Mouse (Mus musculus) MEL (cell line): ENCODE data around the gene Rcl1.

ENCODE experiments used
- CTCF ChIP-seq, 3 experiments: IDR thresholded peaks in 2 of 3; conservative IDR thresholded peaks in 1 of 3; 2 replicates each; pipeline ENCODE4 v1.5.1; 2011 to 2012; ENCODE audit warnings: low read length in 3 of 3, low read depth in 2 of 3, mild to moderate bottlenecking in 2 of 3, improper control_type of control experiment in 1 of 3, inconsistent platforms in 1 of 3, mixed read lengths in 1 of 3, moderate library complexity in 1 of 3; ENCODE audit not compliant: control insufficient read depth in 1 of 3, insufficient read depth in 1 of 3, poor library complexity in 1 of 3, severe bottlenecking in 1 of 3
- GATA1 ChIP-seq: IDR thresholded peaks from 2 replicates; pipeline ENCODE4 v1.6.1; 2011; ENCODE audit warnings: low read depth, low read length, improper control_type of control experiment
- HCFC1 ChIP-seq: IDR thresholded peaks from 2 replicates; pipeline ENCODE4 v1.6.1; 2012; ENCODE audit warnings: low read depth, mild to moderate bottlenecking, inconsistent platforms, low read length, improper control_type of control experiment, moderate library complexity
- MEF2A ChIP-seq: IDR thresholded peaks from 2 replicates; pipeline ENCODE4 v1.6.1; 2014; ENCODE audit warnings: low read depth, mild to moderate bottlenecking, inconsistent platforms, low read length, improper control_type of control experiment; ENCODE audit not compliant: poor library complexity, insufficient replicate concordance, severe bottlenecking; ENCODE audit errors: extremely low read depth
- MYC ChIP-seq: IDR thresholded peaks from 2 replicates; pipeline ENCODE4 v1.6.1; 2011; ENCODE audit warnings: low read depth, mild to moderate bottlenecking, low read length, improper control_type of control experiment, moderate library complexity
- POLR2A ChIP-seq, 2 experiments: IDR thresholded peaks; 2 replicates each; pipeline ENCODE4 v1.6.1; 2011 to 2012; ENCODE audit warnings: low read length in 2 of 2, mild to moderate bottlenecking in 2 of 2, control low read depth in 1 of 2, improper control_type of control experiment in 1 of 2, low read depth in 1 of 2, moderate library complexity in 1 of 2; ENCODE audit not compliant: control insufficient read depth in 1 of 2, insufficient read depth in 1 of 2, poor library complexity in 1 of 2
- POLR2AphosphoS5 ChIP-seq: IDR thresholded peaks from 2 replicates; pipeline ENCODE4 v1.6.1; 2012; ENCODE audit warnings: low read depth, borderline replicate concordance, mild to moderate bottlenecking, inconsistent platforms, low read length, moderate library complexity, mixed read lengths
- SMC3 ChIP-seq: IDR thresholded peaks from 2 replicates; pipeline ENCODE4 v1.6.1; 2011; ENCODE audit warnings: low read depth, low read length, improper control_type of control experiment

GRCm38 (mm10) chr19:29116796-29117195 is 15.6 kb downstream of the Rcl1 start:
- TF ChIP-seq POLR2A (IDR thresholded peaks at IDR 0.05; ENCODE audit: control insufficient read depth in 1 of 2, insufficient read depth in 1 of 2, low read depth in 1 of 2, low read length in 2 of 2, poor library complexity in 1 of 2) (no peak), HCFC1 (no peak), GATA1 (no peak), SMC3 (no peak), POLR2AphosphoS5 (no peak), CTCF (IDR thresholded peaks at IDR 0.05 in 2 of 3, conservative IDR thresholded peaks at IDR 0.05 in 1 of 3; ENCODE audit: control insufficient read depth in 1 of 3, insufficient read depth in 1 of 3, low read depth in 2 of 3, low read length in 3 of 3, poor library complexity in 1 of 3, severe bottlenecking in 1 of 3) (no peak), MEF2A (no peak), MYC (no peak)
